Mouse (Mus musculus) MEL (cell line): ENCODE results near the gene Serpinb8.

ENCODE experiments used
- CTCF ChIP-seq, 3 experiments: IDR thresholded peaks in 2 of 3; conservative IDR thresholded peaks in 1 of 3; 2 replicates each; pipeline ENCODE4 v1.5.1; 2011 to 2012; ENCODE audit warnings: low read length in 3 of 3, low read depth in 2 of 3, mild to moderate bottlenecking in 2 of 3, improper control_type of control experiment in 1 of 3, inconsistent platforms in 1 of 3, mixed read lengths in 1 of 3, moderate library complexity in 1 of 3; ENCODE audit not compliant: control insufficient read depth in 1 of 3, insufficient read depth in 1 of 3, poor library complexity in 1 of 3, severe bottlenecking in 1 of 3
- POLR2AphosphoS2 ChIP-seq: IDR thresholded peaks from 2 replicates; pipeline ENCODE4 v1.6.1; 2011; ENCODE audit warnings: low read length, improper control_type of control experiment
- USF1 ChIP-seq: IDR thresholded peaks from 2 replicates; pipeline ENCODE4 v1.6.1; 2014; ENCODE audit warnings: low read depth, mild to moderate bottlenecking, inconsistent platforms, low read length, improper control_type of control experiment, moderate library complexity

- no peak for TF ChIP-seq CTCF (IDR thresholded peaks at IDR 0.05 in 2 of 3, conservative IDR thresholded peaks at IDR 0.05 in 1 of 3; ENCODE audit: control insufficient read depth in 1 of 3, insufficient read depth in 1 of 3, low read depth in 2 of 3, low read length in 3 of 3, poor library complexity in 1 of 3, severe bottlenecking in 1 of 3)
- TF ChIP-seq USF1 = no peak
- TF ChIP-seq POLR2AphosphoS2 = no peak
These were observed 5.8 kb upstream of the Serpinb8 start for GRCm38 (mm10) chr1:107583958-107584376.
